Mouse (Mus musculus) gastrocnemius, postnatal 25 days (tissue): ENCODE measurements at regions not wholly inside any gene's neighbourhood (a gene's known extent, or its start where the extent isn't known, plus 50 kb on each side); places are given as distances from the start of the nearest gene placed in this dataset.
A peak's percentile ranks its signal among the peaks of the same experiment; 100 is the strongest.
"Not testable (repeated sequence)": the region's sequence is repeated elsewhere in the genome, so short reads cannot be mapped to it uniquely, and the experiment has no call there.

Source experiments
- DNase-seq: peaks from one replicate; pipeline ENCODE4 v3.0.0; 2022

DNA sequence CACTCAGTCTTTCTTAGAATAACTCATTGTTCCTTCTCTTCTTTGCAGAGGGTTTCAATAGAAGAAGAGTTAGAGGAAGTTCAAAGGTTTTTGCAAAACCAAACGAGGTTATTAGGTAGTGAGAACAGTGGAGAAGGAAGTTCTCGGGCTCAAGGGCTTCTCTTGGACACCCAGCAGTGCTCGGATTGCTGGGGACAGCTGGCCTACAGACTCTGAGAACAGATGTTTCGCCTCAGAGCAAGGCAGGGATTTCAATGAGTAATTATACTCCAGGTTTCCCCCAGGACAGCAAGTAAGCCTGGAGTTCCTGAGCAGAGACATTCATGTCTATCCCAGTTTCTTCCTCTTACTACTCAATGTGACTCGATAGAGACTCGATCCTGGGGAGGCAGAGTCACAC lies 94.4 kb downstream of the Cd24a start:
- DNase-seq: no peak

GRCm38 (mm10) chr10:43674749-43675148 lies 96.7 kb downstream of the Cd24a start:
- no peak for DNase-seq

GRCm38 (mm10) chr10:43675495-43675894 lies 97.4 kb downstream of the Cd24a start:
- DNase-seq: not testable (repeated sequence)

- no peak for DNase-seq
Observed at GRCm38 (mm10) chr10:43676289-43676688, 98.2 kb downstream of the Cd24a start.

GRCm38 (mm10) chr10:43684247-43685033 lies 106.4 kb downstream of the Cd24a start:
- DNase-seq: no peak

- DNase-seq: peak; percentile 57
Observed at GRCm38 (mm10) chr10:43689161-43689913, 111.3 kb downstream of the Cd24a start.

DNA sequence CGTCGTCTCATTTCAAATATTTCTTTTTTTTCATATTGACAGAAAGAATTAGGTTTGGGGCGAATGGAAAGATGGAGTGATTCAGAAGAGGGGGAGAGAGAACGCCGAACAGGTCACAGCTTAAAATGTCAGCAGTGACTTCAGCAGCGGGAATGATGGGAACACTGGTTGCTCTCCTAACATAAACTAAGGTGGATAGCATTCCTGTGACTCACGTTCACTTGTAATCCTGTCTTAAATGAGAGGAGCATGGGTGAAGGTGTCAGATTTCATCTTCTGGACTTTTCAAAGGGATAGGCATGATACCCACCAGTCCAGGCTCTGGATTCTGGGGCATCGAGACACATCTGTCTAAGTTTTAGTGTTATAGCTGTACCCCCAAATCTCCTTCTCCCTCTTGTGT lies 111.8 kb downstream of the Cd24a start:
- no peak for DNase-seq

GRCm38 (mm10) chr10:43693974-43694373 lies 115.9 kb downstream of the Cd24a start:
- no peak for DNase-seq

- peak; percentile 13 for DNase-seq
Observed at GRCm38 (mm10) chr10:43694508-43694907, 116.4 kb downstream of the Cd24a start.

- DNase-seq: no peak
Observed at GRCm38 (mm10) chr10:43695470-43695869, 117.4 kb downstream of the Cd24a start.

DNA sequence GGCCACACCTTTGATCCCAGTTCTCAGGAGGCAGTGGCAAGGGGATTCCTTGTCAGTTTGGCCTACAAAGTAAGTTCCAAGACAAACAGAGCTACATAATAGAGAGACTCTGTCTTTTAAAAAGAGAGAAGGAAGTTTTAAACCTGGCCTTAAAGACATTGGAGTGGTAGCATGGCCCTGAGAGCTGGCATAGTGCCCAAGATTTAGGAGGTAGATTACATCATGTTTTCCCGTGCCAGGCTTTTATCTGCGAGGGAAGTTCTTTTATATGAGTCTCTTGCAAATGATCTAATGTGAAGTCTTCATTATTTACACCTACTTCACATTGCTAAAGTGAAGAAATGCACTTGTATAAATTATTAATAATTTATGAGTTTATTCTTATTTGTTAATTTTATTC lies 119.8 kb downstream of the Cd24a start:
- DNase-seq: no peak

DNA sequence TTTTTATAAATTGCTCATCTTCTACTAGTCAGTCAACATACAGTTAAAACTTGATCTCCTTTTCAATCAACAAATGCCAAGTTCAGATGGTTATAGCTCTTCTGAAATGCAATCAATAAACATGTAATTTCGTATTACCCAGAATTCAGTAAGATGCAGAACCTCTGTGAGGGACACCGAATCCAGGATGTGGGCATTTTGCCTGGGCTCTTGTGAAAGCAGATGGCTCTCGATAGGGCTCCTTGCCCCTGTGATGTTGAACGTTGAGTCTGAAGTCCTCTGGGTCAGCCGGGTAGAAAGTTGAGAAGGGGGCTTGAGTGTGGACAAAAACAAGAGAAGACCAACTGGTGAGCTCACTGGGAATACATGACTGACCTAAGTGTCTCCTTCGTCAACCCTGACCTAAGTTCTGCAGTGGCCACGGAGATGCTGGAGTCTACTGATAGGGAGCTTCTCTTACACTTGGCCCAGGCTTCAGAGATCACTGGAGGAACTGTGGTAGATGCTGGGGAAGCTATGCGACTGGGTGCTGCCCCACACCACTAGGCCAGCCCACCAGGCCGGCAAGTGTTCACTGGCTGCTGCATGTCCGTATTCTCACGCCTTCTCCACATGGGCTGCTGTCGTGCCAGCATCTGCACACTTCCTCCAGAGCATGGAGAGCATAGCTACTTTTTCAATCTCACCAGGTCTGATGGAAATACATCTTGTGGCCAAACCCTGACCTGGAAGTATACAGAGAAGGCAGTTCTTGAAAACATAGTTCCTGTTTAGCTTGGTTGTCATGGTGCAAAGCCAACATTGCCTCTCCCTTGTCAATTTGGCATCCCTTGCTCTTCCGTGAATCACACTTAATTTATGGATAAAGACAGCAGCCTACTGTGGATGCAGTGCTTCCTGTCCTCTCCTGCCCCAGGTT lies 122.5 kb downstream of the Cd24a start:
- no peak for DNase-seq

DNA sequence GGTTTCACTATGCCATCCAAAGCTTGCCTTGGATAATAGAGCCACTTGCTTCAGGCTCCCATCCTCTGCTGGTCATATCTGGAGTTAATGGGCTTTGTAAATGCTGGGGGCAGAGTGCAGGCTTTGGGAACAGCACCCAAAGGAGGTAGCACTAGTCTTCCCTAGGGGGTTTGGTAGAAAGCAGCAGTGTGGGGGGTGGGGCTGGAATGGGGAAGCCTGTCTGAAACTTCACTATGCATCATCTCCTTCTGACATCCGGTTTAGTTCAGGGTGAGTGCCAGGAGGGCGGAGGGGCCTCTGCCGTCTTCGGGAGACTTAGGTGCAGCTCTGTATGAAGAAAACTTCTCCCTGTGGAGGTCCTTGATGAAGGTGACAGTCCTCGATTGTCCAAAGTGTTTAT lies 124.8 kb downstream of the Cd24a start:
- DNase-seq: no peak

- no peak for DNase-seq
Observed at GRCm38 (mm10) chr10:43706001-43706988, 128.2 kb downstream of the Cd24a start.

DNA sequence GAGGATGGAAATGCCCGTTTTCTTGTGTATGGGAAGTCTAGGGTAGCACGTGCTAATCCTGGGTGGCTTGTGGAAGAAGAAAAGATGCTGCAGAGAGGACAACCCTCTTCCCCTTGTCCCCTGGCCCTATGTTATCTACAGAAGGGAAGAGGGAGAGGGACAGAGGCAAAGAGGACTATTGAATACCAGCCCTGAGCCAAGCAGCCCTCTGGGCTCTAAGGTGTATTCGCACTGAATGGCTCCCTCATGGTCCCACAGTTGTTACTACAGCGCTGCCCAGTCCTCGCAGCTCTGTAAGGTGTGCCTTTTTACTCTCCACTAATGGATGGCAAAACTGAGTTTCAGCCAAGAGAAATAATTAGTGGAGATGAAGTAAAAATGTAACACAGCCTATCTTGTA lies 128.9 kb downstream of the Cd24a start:
- DNase-seq: no peak

DNA sequence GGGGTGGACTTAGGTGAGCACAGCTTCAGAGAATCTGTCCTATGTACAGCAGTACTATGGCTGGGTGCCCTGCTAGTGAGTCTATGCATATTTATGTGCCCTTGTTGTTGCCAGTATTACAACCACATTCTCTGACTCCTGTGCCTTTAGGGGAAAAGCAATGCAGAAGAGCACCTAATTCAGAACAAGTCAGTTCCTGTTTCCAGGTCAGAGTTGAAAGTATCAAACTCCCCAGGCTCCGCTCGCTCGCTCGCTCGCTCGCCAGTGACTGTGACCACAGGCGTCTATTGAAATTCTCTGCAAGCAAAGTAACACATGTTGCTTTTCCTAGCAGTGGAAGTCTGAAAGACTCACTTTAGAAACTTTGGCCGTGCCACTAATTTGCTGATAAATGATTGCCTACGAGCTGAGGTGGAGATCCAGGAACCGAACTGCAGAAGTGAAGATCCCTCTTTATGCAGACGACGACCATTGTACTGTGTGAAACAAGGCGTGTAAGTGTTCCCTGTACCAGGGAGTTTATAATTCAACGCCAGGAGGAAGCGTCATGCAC lies 129.8 kb downstream of the Cd24a start:
- no peak for DNase-seq

DNA sequence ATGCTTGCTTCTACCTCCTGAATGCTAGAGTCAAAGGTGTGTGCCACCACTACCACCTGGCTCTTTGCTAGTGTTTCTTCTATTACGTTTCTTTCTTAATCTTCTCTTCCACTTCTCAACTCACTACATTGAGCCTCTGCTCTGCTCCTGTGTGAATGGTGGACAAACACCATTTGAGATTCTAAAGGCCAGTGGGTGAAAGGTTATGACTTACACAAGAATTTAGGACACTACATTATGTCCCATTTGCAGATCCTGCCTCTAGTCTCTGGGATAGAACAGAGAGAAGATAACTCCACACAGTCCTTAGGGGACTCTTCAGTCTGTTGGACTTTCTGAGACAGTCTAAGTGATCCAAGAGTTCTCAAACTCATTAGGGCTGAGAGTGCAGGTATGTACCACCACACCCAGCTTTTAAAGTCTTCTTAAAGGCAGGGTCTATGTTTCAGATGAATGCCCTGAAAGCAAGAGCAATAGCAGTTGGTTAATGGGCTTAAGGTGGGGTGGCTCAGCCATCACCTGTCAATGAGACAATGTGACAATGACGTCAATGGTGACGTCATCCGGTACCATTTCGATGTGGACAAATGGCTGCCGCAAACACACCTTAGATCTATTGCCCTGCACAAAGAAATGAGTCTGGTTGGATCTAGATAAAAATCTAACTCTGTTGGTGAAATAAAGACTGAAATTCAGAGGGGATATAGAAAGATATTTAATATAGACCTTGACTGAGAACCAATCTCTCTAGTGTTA lies 131.4 kb downstream of the Cd24a start:
- no peak for DNase-seq

DNA sequence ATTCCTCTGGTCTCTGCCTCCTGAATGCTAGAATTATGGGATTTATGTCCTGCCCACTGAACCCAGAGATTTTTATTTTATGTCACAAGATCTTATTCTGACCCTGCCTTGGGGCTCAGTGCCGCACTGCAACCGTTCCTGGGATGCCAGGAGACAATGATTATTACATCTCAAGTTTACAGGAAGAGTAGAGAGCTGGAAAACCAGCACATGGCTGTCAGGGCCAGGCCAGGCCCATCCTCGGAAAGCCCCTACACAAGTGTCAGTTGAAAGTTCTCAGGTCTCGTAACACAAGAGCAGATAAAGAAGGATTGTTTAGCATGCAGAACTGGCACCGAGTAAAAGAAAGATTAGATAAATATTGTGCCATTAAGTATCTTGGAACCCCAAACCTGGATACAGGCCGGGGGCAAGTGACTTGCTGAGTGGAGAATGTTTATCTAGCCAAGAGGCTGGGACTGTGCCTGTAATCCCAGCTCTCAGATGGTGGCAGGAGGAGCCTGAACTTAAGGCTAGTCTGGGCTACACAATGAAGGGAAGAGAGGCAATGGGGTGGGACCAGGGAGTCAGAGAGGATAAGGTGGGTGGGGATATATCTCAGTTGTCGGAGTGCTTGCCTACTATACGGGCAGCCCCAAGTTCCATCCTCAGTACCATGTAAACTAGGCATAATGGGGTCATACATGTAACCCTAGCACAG lies 132.3 kb downstream of the Cd24a start:
- DNase-seq: no peak

DNA sequence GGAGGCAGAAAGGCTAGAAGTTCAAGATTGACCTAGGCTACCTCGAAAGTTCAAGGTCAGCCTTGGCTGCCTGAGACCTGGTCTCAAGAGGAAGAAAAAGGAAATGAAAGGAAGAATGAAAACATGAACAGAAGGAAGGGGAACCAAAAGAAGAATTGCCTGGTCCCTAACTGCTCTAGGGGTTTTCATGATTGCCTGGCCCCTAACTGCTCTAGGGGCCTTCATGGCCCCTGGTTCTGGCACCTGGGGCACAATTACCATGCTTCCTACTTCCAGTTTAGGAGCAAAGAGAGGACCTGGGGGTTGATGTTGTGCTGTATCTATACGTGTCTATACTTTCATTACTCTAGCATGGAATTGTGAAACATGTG lies 132.8 kb downstream of the Cd24a start:
- DNase-seq: no peak

DNA sequence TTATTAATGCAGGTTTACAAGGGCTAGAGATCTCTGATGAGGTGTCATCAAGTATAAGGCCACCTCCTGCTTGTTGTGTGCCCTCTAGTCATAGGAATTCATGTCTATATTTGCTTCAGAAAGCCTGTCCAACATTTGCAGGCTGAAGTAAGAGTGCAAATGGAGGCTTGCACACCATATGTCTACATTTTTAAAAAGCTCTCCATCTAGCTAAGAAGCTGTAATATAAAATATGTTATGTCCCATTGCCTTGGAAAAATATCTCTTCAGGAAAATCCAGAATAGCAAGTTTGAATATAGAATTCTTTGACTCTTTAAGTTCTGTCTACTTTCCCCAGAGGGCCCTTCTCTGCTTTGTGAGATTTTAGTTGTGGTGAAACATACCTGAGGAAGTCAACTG lies 134.6 kb downstream of the Cd24a start:
- DNase-seq: no peak
